Comparison of ENCODE assay signal across 8 mouse cellular contexts in the genomic region with DNA sequence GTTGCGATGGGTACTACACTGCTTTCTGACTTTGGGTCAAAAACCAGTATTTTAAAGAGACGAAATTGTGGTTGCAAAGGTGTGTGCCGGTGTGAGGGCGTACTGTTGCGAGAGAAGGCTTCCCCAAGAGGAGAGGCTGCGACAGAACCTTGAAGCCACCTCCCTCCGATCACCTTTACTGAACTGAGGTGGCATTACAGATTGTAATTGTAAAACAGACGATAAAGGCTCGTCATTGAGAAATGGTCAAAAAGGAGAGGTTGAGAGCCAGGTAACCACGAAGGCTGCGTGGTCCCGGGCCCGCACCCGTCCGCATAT. TPM values are rescaled to one million over a fixed set of nuclear protein-coding genes. Genes with fewer than 3 reads are reported as not detected.
DNase-seq lines count a peak whose midpoint lies in the region; ATAC-seq lines count a peak whose summit lies in the region.

No protein-coding gene starts in this region.

- H3K27me3 ChIP-seq in kidney, embryonic 15.5 days = no peaks in the 10 kb centered on the region
- no peaks in the 10 kb centered on the region for H3K27me3 ChIP-seq in forebrain, embryonic 16.5 days (replicated peaks; ENCODE audit: control insufficient read depth, insufficient read depth, low read length)

- H3K36me3 ChIP-seq in kidney, embryonic 15.5 days = no peaks in the 10 kb centered on the region; the same call in 1 of the 2 replicates
- H3K36me3 ChIP-seq in forebrain, embryonic 16.5 days (ENCODE audit: control insufficient read depth, insufficient read depth) = no peaks in the 10 kb centered on the region
- no peaks in the 10 kb centered on the region for H3K36me3 ChIP-seq in macrophage (ENCODE audit: inconsistent target)

- H3K79me2 ChIP-seq in macrophage (ENCODE audit: inconsistent target) = peaks cover 41% of the 10 kb centered on the region

- H3K4me1 ChIP-seq in kidney, embryonic 15.5 days = peaks cover 10% of the 10 kb centered on the region; the same call in 1 of the 2 replicates
- H3K4me1 ChIP-seq in forebrain, embryonic 16.5 days (replicated peaks; ENCODE audit: control insufficient read depth, insufficient read depth, low read length) = peaks cover 9% of the 10 kb centered on the region; the same call in 1 of the 2 replicates

- peak overlapping the region; percentile 92 for H3K4me2 ChIP-seq in kidney, embryonic 15.5 days
- peak overlapping the region; percentile 59 for H3K4me2 ChIP-seq in forebrain, embryonic 16.5 days (ENCODE audit: low read length)

- no peak for DNase-seq in kidney, adult 11 months
- DNase-seq in T-cell, adult 2 months (ENCODE audit: low spot score) = peak; percentile 37
- no peak for DNase-seq in adrenal gland, adult 8-10 months
- DNase-seq in spleen, postnatal 10 days (ENCODE audit: low spot score in 2 of 2) = no peak
- no peak for DNase-seq in thymus, postnatal 4 days

- peak overlapping the region; percentile 75 for H3K9ac ChIP-seq in kidney, embryonic 15.5 days
- H3K9ac ChIP-seq in forebrain, embryonic 16.5 days (replicated peaks; ENCODE audit: low read depth, low read length) = peak overlapping the region; percentile 72

- WGBS in kidney, embryonic 15.5 days = 2% methylated on average over 15 of the region's 15 CpGs
- WGBS in forebrain, embryonic 16.5 days = 1% methylated on average over 15 of the region's 15 CpGs
- 1% methylated on average over 13 of the region's 15 CpGs for WGBS in macrophage (ENCODE audit: missing documents)

- peak overlapping the region; percentile 96 for H3K27ac ChIP-seq in kidney, embryonic 15.5 days
- peak overlapping the region; percentile 81 for H3K27ac ChIP-seq in forebrain, embryonic 16.5 days (ENCODE audit: low read length)
- no peak overlapping the region for H3K27ac ChIP-seq in macrophage

- H3K4me3 ChIP-seq in kidney, embryonic 15.5 days (replicated peaks) = peak overlapping the region; percentile 81
- peak overlapping the region; percentile 65 for H3K4me3 ChIP-seq in forebrain, embryonic 16.5 days (replicated peaks; ENCODE audit: low read length)
- peak overlapping the region; percentile 79 for H3K4me3 ChIP-seq in macrophage (ENCODE audit: inconsistent target)

- ATAC-seq in kidney, embryonic 15.5 days (replicated peaks; ENCODE audit: low FRiP score) = peak; percentile 4; the same call in 1 of the 2 replicates
- no peak for ATAC-seq in forebrain, embryonic 16.5 days

- no peaks in the 10 kb centered on the region for H3K9me3 ChIP-seq in kidney, embryonic 15.5 days (replicated peaks)
- no peaks in the 10 kb centered on the region for H3K9me3 ChIP-seq in forebrain, embryonic 16.5 days (ENCODE audit: control insufficient read depth, low read length)

RNA-seq across cellular contexts. Expression of gene Snx14, which starts 0.6 kb away (rescaled TPM):
- 26.8 and 30.0 TPM in 2 replicates for polyA plus RNA-seq in kidney, embryonic 15.5 days (2015; fragmentation: Nextera tagmentation; extraction: Ambion mirVana)
- polyA plus RNA-seq in forebrain, embryonic 16.5 days (2015; fragmentation: Nextera tagmentation; extraction: Ambion mirVana) = 28.3 and 32.2 TPM in 2 replicates
- 10 to 100 TPM; 21.8 to 99.0 (median 67.5) TPM for total RNA-seq in macrophage (2018; cell fraction: chromatin; rRNA removed)
- 10 to 100 TPM; 13.2 to 34.7 (median 21.1) TPM for total RNA-seq in macrophage (2018; cell fraction: cytosol; rRNA removed)
- 10 to 100 TPM; 19.3 to 63.9 (median 33.7) TPM for total RNA-seq in macrophage (2018; cell fraction: nucleus; rRNA removed)
- 24.9 to 35.5 TPM (median 30.3 TPM) in 3 replicates for polyA plus RNA-seq in macrophage (2018)
- 10 to 100 TPM; 59.6 to 64.5 (median 63.1) TPM for total RNA-seq in adrenal gland, adult 8-10 months (2022)

RNA-seq across cellular contexts. Expression of gene Gm20537, which starts 18.2 kb away (rescaled TPM):
- polyA plus RNA-seq in kidney, embryonic 15.5 days (2015; fragmentation: Nextera tagmentation; extraction: Ambion mirVana) = 0.23 and 0.45 TPM in 2 replicates
- 1.1 and 1.4 TPM in 2 replicates for polyA plus RNA-seq in forebrain, embryonic 16.5 days (2015; fragmentation: Nextera tagmentation; extraction: Ambion mirVana)
- 10 to 100 TPM in 8 of 26 experiments, 1 to 10 TPM in 17, not detected in 1; 2.1 to 16.7 (median 6.4) TPM for total RNA-seq in macrophage (2018; cell fraction: chromatin; rRNA removed)
- total RNA-seq in macrophage (2018; cell fraction: cytosol; rRNA removed) = 1 to 10 TPM in 1 of 26 experiments, under 1 TPM in 4, not detected in 21; 0.31 to 1.1 (median 0.38) TPM
- total RNA-seq in macrophage (2018; cell fraction: nucleus; rRNA removed) = 10 to 100 TPM in 1 of 26 experiments, 1 to 10 TPM in 22, not detected in 3; 1.1 to 10.7 (median 3.6) TPM
- polyA plus RNA-seq in macrophage (2018) = not detected in 3 replicates
- total RNA-seq in adrenal gland, adult 8-10 months (2022) = 1 to 10 TPM in 3 of 4 experiments, not detected in 1; 1.1 to 2.8 (median 1.1) TPM

RNA-seq across cellular contexts. Expression of gene Syncrip, which starts 44.2 kb away (rescaled TPM):
- polyA plus RNA-seq in kidney, embryonic 15.5 days (2015; fragmentation: Nextera tagmentation; extraction: Ambion mirVana) = 103 and 110 TPM in 2 replicates
- 122 and 136 TPM in 2 replicates for polyA plus RNA-seq in forebrain, embryonic 16.5 days (2015; fragmentation: Nextera tagmentation; extraction: Ambion mirVana)
- total RNA-seq in macrophage (2018; cell fraction: chromatin; rRNA removed) = 100 to 1,000 TPM; 158 to 311 (median 218) TPM
- total RNA-seq in macrophage (2018; cell fraction: cytosol; rRNA removed) = 10 to 100 TPM; 44.5 to 87.7 (median 64.7) TPM
- 100 to 1,000 TPM in 25 of 26 experiments, 10 to 100 TPM in 1; 93.2 to 233 (median 144) TPM for total RNA-seq in macrophage (2018; cell fraction: nucleus; rRNA removed)
- polyA plus RNA-seq in macrophage (2018) = 51.6 to 196 TPM (median 122 TPM) in 3 replicates
- 10 to 100 TPM; 57.7 to 79.2 (median 71.1) TPM for total RNA-seq in adrenal gland, adult 8-10 months (2022)
